Mouse (Mus musculus) embryonic facial prominence, embryonic 14.5 days (tissue): ENCODE measurements around the gene Trmt112. TPM values are rescaled to one million over a fixed set of nuclear protein-coding genes. Genes with fewer than 3 reads are reported as not detected.
A peak's percentile ranks its signal among the peaks of the same experiment; 100 is the strongest.

ENCODE experiments used
- ATAC-seq: fragments of 200-750 bp; cut with Nextera tagmentation; 2 replicates; pipeline ENCODE4 v1.8.0; 2017; ENCODE audit warnings: low read depth, moderate number of reproducible peaks, moderate TSS enrichment
- DNase-seq: peaks from one replicate; pipeline ENCODE4 v3.0.0-alpha.2; 2015; ENCODE audit warnings: low spot score
- H3K27ac ChIP-seq: fragments of 300-500 bp; sonication (generic); replicated peaks from 2 replicates; pipeline ENCODE4 v1.5.1; 2014; ENCODE audit warnings: low read depth, mild to moderate bottlenecking, low read length, moderate library complexity
- H3K27me3 ChIP-seq: fragments of 300-500 bp; sonication (generic); replicated peaks from 2 replicates; pipeline ENCODE4 v1.6.1; 2014; ENCODE audit warnings: low read length; ENCODE audit not compliant: control insufficient read depth, insufficient read depth
- H3K36me3 ChIP-seq: fragments of 300-500 bp; sonication (generic); 2 replicates; pipeline ENCODE4 v1.6.1; 2014; ENCODE audit warnings: low read length, mixed read lengths; ENCODE audit not compliant: control insufficient read depth, insufficient read depth
- H3K4me1 ChIP-seq: fragments of 300-500 bp; sonication (generic); 2 replicates; pipeline ENCODE4 v1.6.1; 2014; ENCODE audit warnings: antibody characterized with exemption, low read length; ENCODE audit not compliant: control insufficient read depth, insufficient read depth
- H3K4me2 ChIP-seq: fragments of 300-500 bp; sonication (generic); 2 replicates; pipeline ENCODE4 v1.6.1; 2014; ENCODE audit warnings: low read depth, mild to moderate bottlenecking, low read length, moderate library complexity, mixed read lengths
- H3K4me3 ChIP-seq: fragments of 300-500 bp; sonication (generic); 2 replicates; pipeline ENCODE4 v1.5.1; 2014; ENCODE audit warnings: low read depth, mild to moderate bottlenecking, low read length
- H3K9ac ChIP-seq: fragments of 300-500 bp; sonication (generic); 2 replicates; pipeline ENCODE4 v1.6.1; 2014; ENCODE audit warnings: low read depth, mild to moderate bottlenecking, low read length, moderate library complexity, mixed read lengths
- H3K9me3 ChIP-seq: fragments of 300-500 bp; sonication (generic); 2 replicates; pipeline ENCODE4 v1.6.1; 2016; ENCODE audit warnings: low read length; ENCODE audit not compliant: control insufficient read depth
- WGBS: fragments of 180-500 bp; shearing (Covaris S2); extraction: QIAGEN DNeasy Blood & Tissue Kit; methylation state at CpG from one replicate; pipeline ENCODE4 v1.1.7; 2014; 5-methylcytosine and 5-hydroxymethylcytosine counted together
- polyA plus RNA-seq: library from polyadenylated mRNA; unstranded; fragments of >200 nt; fragmentation: Nextera tagmentation; extraction: Ambion mirVana; gene quantifications from 2 replicates; pipeline ENCODE4 v1.2.1, GENCODE M21; 2014

Gene Trmt112
- polyA plus RNA-seq, 1 experiment from 2014 or later = 137 TPM

DNA sequence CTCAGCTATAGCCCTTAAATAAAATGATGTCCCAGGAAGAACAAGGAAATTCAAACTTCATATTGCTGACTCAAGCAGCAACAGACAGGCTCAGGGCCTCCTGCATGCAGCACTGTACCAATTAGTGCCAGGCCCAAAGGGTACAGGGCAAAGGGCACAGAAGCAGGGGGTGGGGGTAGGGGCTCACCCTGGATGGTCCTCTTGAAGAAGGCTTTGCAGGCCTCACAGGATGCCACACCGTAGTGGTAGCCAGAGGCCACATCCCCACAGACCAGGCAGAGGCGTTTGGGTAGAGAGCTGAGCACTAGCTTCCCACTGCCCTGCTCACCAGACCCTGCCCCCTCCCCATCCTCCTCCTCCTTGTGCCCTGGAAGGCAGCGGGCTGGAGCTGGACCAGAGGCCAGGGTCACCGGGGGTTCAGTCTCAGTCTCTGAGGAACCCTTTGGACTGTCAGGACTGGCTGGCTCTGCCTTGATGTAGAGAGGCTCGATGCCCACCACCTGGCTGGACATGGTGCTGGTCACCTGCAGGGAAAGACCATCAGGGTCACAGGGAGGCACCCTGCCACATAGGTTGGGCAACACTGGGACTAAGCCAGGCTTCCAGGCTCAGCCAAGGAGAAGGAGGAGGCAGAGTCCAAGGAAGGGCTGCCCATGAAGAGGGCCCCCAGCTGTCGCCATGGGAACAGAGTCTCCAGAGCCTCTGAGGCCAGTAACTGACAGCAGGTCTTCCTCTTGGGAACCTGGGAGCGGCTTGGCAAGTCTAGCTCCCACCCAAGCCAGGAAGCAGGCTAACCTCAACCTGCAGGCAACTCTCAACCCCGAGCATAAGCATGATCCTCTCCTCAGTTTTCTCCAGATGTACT is 10.6 kb downstream of the Trmt112 start:
- Histone ChIP-seq H3K9me3 (no peaks in the 10 kb centered on the region), H3K27ac (no peak overlapping the region), H3K4me1 (peaks cover 10% of the 10 kb centered on the region), H3K27me3 (peaks cover 24% of the 10 kb centered on the region), H3K4me3 (peak overlapping the region; percentile 69), H3K36me3 (no peaks in the 10 kb centered on the region), H3K4me2 (peak overlapping the region; percentile 93), H3K9ac (peak overlapping the region; percentile 77)
- ATAC-seq = no peak
- WGBS = 49% methylated on average over 7 of the region's 8 CpGs
- peak; percentile 63 for DNase-seq

- H3K36me3 ChIP-seq = no peaks in the 10 kb centered on the region
- 2% methylated on average over 39 of the region's 48 CpGs for WGBS
- ATAC-seq = no peak; the same call in 1 of the 2 replicates
- peak overlapping the region; percentile 77 for H3K9ac ChIP-seq
- H3K27me3 ChIP-seq = peaks cover 33% of the 10 kb centered on the region
- DNase-seq = peak; percentile 45
- peak overlapping the region; percentile 93 for H3K4me2 ChIP-seq
- no peaks in the 10 kb centered on the region for H3K9me3 ChIP-seq
- peaks cover 10% of the 10 kb centered on the region for H3K4me1 ChIP-seq
- H3K27ac ChIP-seq = peak overlapping the region; percentile 67; the same call in 1 of the 2 replicates
- H3K4me3 ChIP-seq = peak overlapping the region; percentile 69
These were observed 11.5 kb downstream of the Trmt112 start for GRCm38 (mm10) chr19:6920741-6921636.

GRCm38 (mm10) chr19:6921647-6922567 is 12.4 kb downstream of the Trmt112 start, which contains the start of gene Esrra:
Gene Esrra, minus strand, starts transcription at chr19:6921813.
- peak; percentile 100 for DNase-seq
- Histone ChIP-seq H3K4me2 (peak within 1 kb of the TSS; percentile 93), H3K4me1 (peaks cover 10% of the 10 kb centered on the region), H3K27me3 (peaks cover 42% of the 10 kb centered on the region), H3K9ac (peak within 1 kb of the TSS; percentile 77), H3K9me3 (no peaks in the 10 kb centered on the region), H3K36me3 (no peaks in the 10 kb centered on the region), H3K27ac (peak within 1 kb of the TSS; percentile 67; the same call in 1 of the 2 replicates), H3K4me3 (peak within 1 kb of the TSS; percentile 69)
- under 1% methylated on average over 48 of the region's 66 CpGs for WGBS
- ATAC-seq = peak; percentile 96

DNA sequence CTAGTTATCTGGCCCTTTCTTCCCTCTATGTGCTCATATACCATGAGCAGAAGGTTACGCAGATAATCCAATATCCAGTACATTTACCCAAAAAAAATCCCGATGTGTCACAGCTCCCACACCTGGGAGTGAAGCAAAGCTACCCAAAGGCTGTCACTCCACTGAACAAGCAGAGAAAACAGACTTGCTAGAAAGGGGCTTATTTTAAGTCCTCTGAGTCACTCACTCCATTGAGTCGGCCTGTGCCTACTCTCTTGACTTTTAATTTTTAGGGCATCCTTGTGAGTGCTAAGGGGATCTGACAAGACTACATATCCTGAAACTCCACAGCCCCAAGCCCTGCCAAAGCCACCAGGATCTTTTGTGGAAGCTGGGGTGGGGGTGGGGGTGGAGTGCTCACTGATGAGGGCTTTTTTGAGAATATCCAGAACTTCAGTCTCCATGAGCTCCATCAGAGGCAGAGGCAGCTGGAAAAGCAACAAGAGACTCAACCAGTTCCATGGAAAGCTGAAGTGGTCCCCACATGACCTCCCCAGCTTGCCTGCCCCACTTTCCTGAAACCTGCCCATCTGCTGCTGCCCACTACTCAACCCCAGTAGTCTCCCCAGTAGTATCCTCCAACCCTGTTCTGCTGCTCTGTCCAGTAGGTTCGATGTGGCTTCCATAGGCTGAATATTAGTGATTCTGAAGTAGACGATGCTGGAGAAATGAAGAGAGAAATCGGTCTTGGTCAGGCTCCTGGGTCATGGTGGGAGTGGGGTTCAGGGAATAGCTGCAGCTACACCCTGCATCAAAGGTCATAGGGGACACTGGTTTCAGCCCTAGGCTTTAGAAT is 13.6 kb downstream of the Trmt112 start:
- Histone ChIP-seq H3K4me3 (no peak overlapping the region), H3K9me3 (no peaks in the 10 kb centered on the region), H3K9ac (no peak overlapping the region), H3K27ac (no peak overlapping the region), H3K4me2 (peak overlapping the region; percentile 93; the same call in 1 of the 2 replicates), H3K36me3 (no peaks in the 10 kb centered on the region), H3K4me1 (peaks cover 10% of the 10 kb centered on the region), H3K27me3 (peaks cover 55% of the 10 kb centered on the region)
- WGBS = 60% methylated on average over 6 of the region's 6 CpGs
- DNase-seq (no peak), ATAC-seq (no peak)

DNA sequence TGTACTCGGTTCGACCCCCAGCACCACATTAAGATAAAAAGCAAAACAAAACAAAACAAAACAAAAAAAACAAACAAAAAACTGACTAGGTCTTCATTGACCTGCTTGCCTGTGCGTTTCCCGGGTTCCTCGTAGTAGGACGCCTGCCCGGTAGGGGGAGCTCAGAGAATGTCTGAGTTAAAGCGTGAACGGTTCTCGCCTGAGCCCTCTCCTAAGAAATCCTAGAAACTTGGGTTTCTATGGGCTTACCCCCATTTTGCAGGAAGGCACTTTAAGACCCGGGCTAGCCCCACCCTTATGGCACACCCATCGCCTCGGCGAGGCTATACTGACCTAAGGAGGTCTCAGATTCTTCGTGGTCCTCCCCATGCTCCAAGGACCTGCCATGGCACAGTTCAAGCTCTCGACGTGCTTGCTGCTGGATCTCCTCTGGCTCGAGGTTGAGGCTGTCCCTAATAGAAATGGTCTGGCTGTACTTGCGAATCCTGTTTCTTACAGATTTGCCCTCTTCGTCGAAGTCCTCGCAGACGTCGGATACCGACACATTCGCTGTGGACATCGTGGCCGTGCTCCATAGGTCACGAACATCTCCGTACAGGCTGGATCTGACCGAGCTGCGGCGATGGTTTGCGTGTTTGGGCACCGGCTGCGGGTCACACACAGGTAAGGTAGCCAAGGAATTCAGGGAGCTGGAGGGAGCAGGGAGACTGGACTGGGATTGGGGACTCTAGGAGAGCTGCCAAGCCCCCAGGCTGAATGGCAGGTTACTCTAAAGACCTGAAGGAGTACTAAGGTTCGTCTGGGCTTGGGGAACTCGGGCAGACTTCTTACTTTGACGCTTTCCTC is 15.2 kb downstream of the Trmt112 start:
- 5% methylated on average over 38 of the region's 39 CpGs for WGBS
- peak; percentile 89 for DNase-seq
- Histone ChIP-seq H3K9me3 (no peaks in the 10 kb centered on the region), H3K4me2 (peak overlapping the region; percentile 46), H3K9ac (peak overlapping the region; percentile 53), H3K4me3 (peak overlapping the region; percentile 29), H3K36me3 (no peaks in the 10 kb centered on the region), H3K4me1 (peaks cover 10% of the 10 kb centered on the region), H3K27me3 (peaks cover 68% of the 10 kb centered on the region), H3K27ac (no peak overlapping the region)
- ATAC-seq = no peak

DNA sequence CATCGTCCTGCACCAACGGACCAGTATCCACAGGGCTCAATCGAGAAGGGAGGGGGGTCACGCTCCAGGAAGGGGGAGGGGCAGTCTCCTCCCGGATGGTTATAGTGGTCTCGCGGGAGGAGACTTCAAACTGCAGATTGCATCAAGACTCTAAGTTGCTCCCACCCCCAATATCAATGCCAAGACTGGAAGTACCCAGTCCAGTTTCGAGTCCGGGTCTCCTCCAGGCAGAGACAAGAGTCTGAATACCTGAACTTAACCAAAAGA is 15.7 kb downstream of the Trmt112 start, which contains the start of gene Catsperz:
Catsperz (minus strand) TSS at position 74 of the 267 bp plus-strand sequence.
- Histone ChIP-seq H3K27ac (no peak within 1 kb of the TSS; the same call in 1 of the 2 replicates), H3K27me3 (peaks cover 72% of the 10 kb centered on the region), H3K4me3 (peak within 1 kb of the TSS; percentile 29), H3K4me2 (peak within 1 kb of the TSS; percentile 46), H3K36me3 (no peaks in the 10 kb centered on the region), H3K9ac (peak within 1 kb of the TSS; percentile 53), H3K9me3 (no peaks in the 10 kb centered on the region), H3K4me1 (peaks cover 9% of the 10 kb centered on the region)
- WGBS = 1% methylated on average over 9 of the region's 9 CpGs
- ATAC-seq = no peak
- no peak for DNase-seq
